In the genomic region with DNA sequence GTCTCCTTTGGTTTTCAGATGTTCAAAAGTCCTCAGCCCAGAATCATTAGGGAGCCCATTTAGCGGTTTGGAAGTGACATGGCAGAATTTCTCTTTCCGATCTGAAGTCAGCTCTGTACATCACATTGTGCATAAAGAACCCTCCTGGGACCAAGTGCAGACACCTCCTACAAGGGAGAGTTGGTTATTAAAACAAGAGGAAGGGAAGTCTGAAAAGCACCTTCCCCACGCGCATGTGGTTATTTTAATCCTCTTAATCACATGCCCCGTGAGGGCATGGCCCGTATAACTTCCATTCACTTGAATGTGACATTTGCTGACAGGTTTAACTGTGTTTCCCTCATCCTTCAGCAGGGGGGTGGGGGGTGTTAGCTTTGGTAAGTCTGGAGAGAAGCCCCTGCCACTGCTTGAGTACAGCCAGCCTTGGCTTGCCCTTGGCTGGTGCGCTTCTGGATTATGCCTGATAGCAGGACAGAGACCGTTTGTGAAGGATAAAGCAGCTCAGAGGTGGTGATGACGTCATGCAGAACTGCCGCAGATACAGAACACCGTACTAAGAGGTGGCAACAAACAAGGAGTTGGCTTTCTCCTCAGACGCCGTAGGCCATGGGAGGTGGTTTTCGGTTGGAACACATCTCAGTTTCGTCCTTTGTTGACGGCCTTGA, we compare ENCODE assay signal across 19 mouse cellular contexts. TPM values are rescaled to one million over a fixed set of nuclear protein-coding genes. Genes with fewer than 3 reads are reported as not detected.
DNase-seq lines count a peak whose midpoint lies in the region; ATAC-seq and TF ChIP-seq lines count a peak whose summit lies in the region.
"Had no signal": no experiment of that assay in that cellular context is flagged by ENCODE, and none has a peak within 500 bp of the region (broad histone marks: within the 10 kb centered on the region; RNA-seq: fewer than 3 reads in every experiment).

No protein-coding gene starts in this region.

- peak overlapping the region; percentile 22 for H3K4me2 ChIP-seq in heart, embryonic 11.5 days
- H3K4me2 ChIP-seq in CH12.LX (ENCODE audit: insufficient read depth, low read depth, poor library complexity, severe bottlenecking), result peak overlapping the region; percentile 42
- peak overlapping the region; percentile 17; the same call in 1 of the 2 replicates for H3K4me2 ChIP-seq in forebrain, embryonic 16.5 days (ENCODE audit: low read length)
- H3K4me2 ChIP-seq: lung, embryonic 14.5 days; neural tube, embryonic 12.5 days had no signal

- H3K79me2 ChIP-seq in CH12.LX (replicated peaks; ENCODE audit: control insufficient read depth, extremely low read depth, insufficient read depth, poor library complexity, severe bottlenecking), result 0 out of 2 replicates have a peak, but pooled peaks cover 2% of the 10 kb centered on the region

- no peak overlapping the region for H3K4me3 ChIP-seq in heart, embryonic 11.5 days (ENCODE audit: low read depth, low read length)
- peak overlapping the region in 2 of 3 experiments; percentile 7 to 33 for H3K4me3 ChIP-seq in CH12.LX (replicated peaks in 1 of 3; ENCODE audit: low read depth in 2 of 3, low read length in 2 of 3, poor library complexity in 1 of 3)
- no peak overlapping the region for H3K4me3 ChIP-seq in forebrain, embryonic 16.5 days (replicated peaks; ENCODE audit: low read length)
- H3K4me3 ChIP-seq in midbrain, embryonic 10.5 days, result no peak overlapping the region
- H3K4me3 ChIP-seq: erythroblast, embryonic 14.5 days; neural tube, embryonic 12.5 days had no signal

- TF ChIP-seq RAD21 in CH12.LX (IDR thresholded peaks at IDR 0.05; ENCODE audit: low read depth, low read length), result no peak; the same call in 1 of the 2 replicates

- H3K27me3 ChIP-seq in heart, embryonic 11.5 days (ENCODE audit: control insufficient read depth, insufficient read depth, low read length), result no peaks in the 10 kb centered on the region
- no peaks in the 10 kb centered on the region for H3K27me3 ChIP-seq in CH12.LX (replicated peaks)
- H3K27me3 ChIP-seq in forebrain, embryonic 16.5 days (replicated peaks; ENCODE audit: control insufficient read depth, insufficient read depth, low read length), result no peaks in the 10 kb centered on the region
- H3K27me3 ChIP-seq in midbrain, embryonic 10.5 days (ENCODE audit: low read depth, poor library complexity, severe bottlenecking), result no peaks in the 10 kb centered on the region
- H3K27me3 ChIP-seq: neural tube, embryonic 12.5 days had no signal

- intact Hi-C loops in heart, postnatal 36 days (cut with DNase I), result no loop called here

- no peaks in the 10 kb centered on the region for H3K9me3 ChIP-seq in heart, embryonic 11.5 days (replicated peaks; ENCODE audit: control insufficient read depth, low read length)
- H3K9me3 ChIP-seq in CH12.LX (replicated peaks; ENCODE audit: low read length), result no peaks in the 10 kb centered on the region
- H3K9me3 ChIP-seq in forebrain, embryonic 16.5 days (ENCODE audit: control insufficient read depth, low read length), result no peaks in the 10 kb centered on the region
- H3K9me3 ChIP-seq in midbrain, embryonic 10.5 days (replicated peaks), result no peaks in the 10 kb centered on the region
- H3K9me3 ChIP-seq: neural tube, embryonic 12.5 days had no signal

- in situ Hi-C loops in CH12.LX (cut with MboI; ENCODE audit: low pct_ligation_motif_present, low pct_unique_long_range_greater_than_20kb, low sequenced_read_pairs), result no loop called here

- 0 out of 2 replicates have a peak, but pooled peaks have one; percentile 42 for ATAC-seq in heart, embryonic 11.5 days (replicated peaks; ENCODE audit: insufficient number of reproducible peaks, low FRiP score, low TSS enrichment)
- ATAC-seq in forebrain, embryonic 16.5 days, result peak; percentile 23
- ATAC-seq: intestine, embryonic 16.5 days had no signal

- H3K4me1 ChIP-seq in heart, embryonic 11.5 days (ENCODE audit: control insufficient read depth, insufficient read depth, low read length), result 0 out of 2 replicates have a peak, but pooled peaks cover 4% of the 10 kb centered on the region
- peaks cover 25 to 70% of the 10 kb centered on the region in 2 experiments for H3K4me1 ChIP-seq in CH12.LX (ENCODE audit: control insufficient read depth in 1 of 2, insufficient read depth in 2 of 2)
- H3K4me1 ChIP-seq in forebrain, embryonic 16.5 days (replicated peaks; ENCODE audit: control insufficient read depth, insufficient read depth, low read length), result peaks cover 25% of the 10 kb centered on the region
- H3K4me1 ChIP-seq in midbrain, embryonic 10.5 days, result peaks cover 32% of the 10 kb centered on the region

- TF ChIP-seq POLR2A in CH12.LX (IDR thresholded peaks at IDR 0.05; ENCODE audit: low read depth, low read length), result no peak

- TF ChIP-seq CTCF in CH12.LX (conservative IDR thresholded peaks at IDR 0.05 in 1 of 2, IDR thresholded peaks at IDR 0.05 in 1 of 2; ENCODE audit: low read depth in 2 of 2, low read length in 2 of 2), result no peak

- H3K36me3 ChIP-seq in heart, embryonic 11.5 days (ENCODE audit: control insufficient read depth, insufficient read depth, low read length), result no peaks in the 10 kb centered on the region
- no peaks in the 10 kb centered on the region for H3K36me3 ChIP-seq in CH12.LX (replicated peaks in 1 of 2; ENCODE audit: control insufficient read depth in 1 of 2, insufficient read depth in 1 of 2, low read length in 1 of 2)
- H3K36me3 ChIP-seq in forebrain, embryonic 16.5 days (ENCODE audit: control insufficient read depth, insufficient read depth), result no peaks in the 10 kb centered on the region
- no peaks in the 10 kb centered on the region for H3K36me3 ChIP-seq in midbrain, embryonic 10.5 days
- H3K36me3 ChIP-seq: neural tube, embryonic 12.5 days had no signal

- 42% methylated on average over 16 of the region's 16 CpGs for WGBS in heart, embryonic 11.5 days (ENCODE audit: insufficient replicate concordance)
- WGBS in forebrain, embryonic 16.5 days, result 28% methylated on average over 16 of the region's 16 CpGs
- 62% methylated on average over 16 of the region's 16 CpGs for WGBS in midbrain, embryonic 10.5 days

- peak; percentile 64 for TF ChIP-seq EP300 in CH12.LX (IDR thresholded peaks at IDR 0.05; ENCODE audit: low read length)

- no peak for DNase-seq in heart, postnatal 36 days
- DNase-seq in CH12.LX (ENCODE audit: extremely low read depth), result peak; percentile 91
- DNase-seq in midbrain, embryonic 10.5 days (ENCODE audit: low spot score), result no peak
- no peak for DNase-seq in kidney, postnatal 10 days
- DNase-seq in kidney, adult 11 months, result no peak
- no peak for DNase-seq in thymus, postnatal 14 days
- DNase-seq: cerebellum, adult 11 months; kidney, postnatal 36 days; lung, embryonic 14.5 days; right cerebral cortex, postnatal 25 days; thymus, postnatal 36 days had no signal

- dilution Hi-C loops in CH12.LX (cut with MboI; ENCODE audit: extremely low pct_ligation_motif_present, extremely low pct_unique_long_range_greater_than_20kb, low sequenced_read_pairs), result no loop called here

- H3K27ac ChIP-seq in heart, embryonic 11.5 days (ENCODE audit: low read depth, low read length), result no peak overlapping the region
- peak overlapping the region; percentile 89 for H3K27ac ChIP-seq in CH12.LX (ENCODE audit: insufficient read depth, low read depth)
- H3K27ac ChIP-seq in forebrain, embryonic 16.5 days (ENCODE audit: low read length), result peak overlapping the region; percentile 83
- peak overlapping the region; percentile 59 for H3K27ac ChIP-seq in midbrain, embryonic 10.5 days (replicated peaks)
- H3K27ac ChIP-seq: neural tube, embryonic 12.5 days had no signal

- no peak overlapping the region for H3K9ac ChIP-seq in heart, embryonic 11.5 days (ENCODE audit: low read depth, low read length)
- H3K9ac ChIP-seq in CH12.LX (ENCODE audit: insufficient read depth, low read depth), result peak overlapping the region; percentile 29
- H3K9ac ChIP-seq in forebrain, embryonic 16.5 days (replicated peaks; ENCODE audit: low read depth, low read length), result 0 out of 2 replicates have a peak overlapping the region, but pooled peaks have one; percentile 23
- H3K9ac ChIP-seq: lung, embryonic 14.5 days; neural tube, embryonic 12.5 days had no signal

TF ChIP-seq in CH12.LX, 34 proteins besides CTCF, POLR2A, EP300 and RAD21 (continues in another document):
- TF ChIP-seq MXI1 (IDR thresholded peaks at IDR 0.05; ENCODE audit: low read depth, low read length) (peak; percentile 59; the same call in 1 of the 2 replicates), USF2 (conservative IDR thresholded peaks at IDR 0.05; ENCODE audit: low read depth, low read length) (0 out of 2 replicates have a peak, but pooled peaks have one; percentile 21), IRF4 (IDR thresholded peaks at IDR 0.05; ENCODE audit: low read depth, low read length) (peak; percentile 60; the same call in 1 of the 2 replicates), CHD2 (IDR thresholded peaks at IDR 0.05; ENCODE audit: low read length) (peak; percentile 31; the same call in 1 of the 2 replicates), MAFK (IDR thresholded peaks at IDR 0.05; ENCODE audit: insufficient replicate concordance, low read length) (peak; percentile 77), TCF12 (IDR thresholded peaks at IDR 0.05; ENCODE audit: low read depth, low read length) (peak; percentile 46), MAX (IDR thresholded peaks at IDR 0.05; ENCODE audit: low read length) (peak; percentile 64; the same call in 1 of the 2 replicates), ETS1 (conservative IDR thresholded peaks at IDR 0.05; ENCODE audit: low read depth, low read length) (peak; percentile 93; the same call in 1 of the 2 replicates), JUN (IDR thresholded peaks at IDR 0.05; ENCODE audit: insufficient read depth, low read depth, low read length) (peak; percentile 77), ZMIZ1 (IDR thresholded peaks at IDR 0.05; ENCODE audit: low read depth, low read length) (no peak), USF1 (IDR thresholded peaks at IDR 0.05; ENCODE audit: low read depth, low read length) (no peak), NELFE (IDR thresholded peaks at IDR 0.05; ENCODE audit: low read depth, low read length) (0 out of 2 replicates have a peak, but pooled peaks have one; percentile 6), NRF1 (IDR thresholded peaks at IDR 0.05; ENCODE audit: low read depth, low read length) (no peak), MEF2A (IDR thresholded peaks at IDR 0.05; ENCODE audit: borderline replicate concordance, low read depth, low read length) (peak; percentile 90), HCFC1 (IDR thresholded peaks at IDR 0.05; ENCODE audit: low read depth, low read length) (no peak), ELF1 (IDR thresholded peaks at IDR 0.05; ENCODE audit: low read depth, low read length) (no peak; the same call in 1 of the 2 replicates)

RNA-seq across cellular contexts. Expression of gene Pcdh8, which starts 51.5 kb away (rescaled TPM):
- polyA plus RNA-seq in heart, embryonic 11.5 days (2014; fragmentation: Nextera tagmentation; extraction: Ambion mirVana), result 0.04 and 0.11 TPM in 2 replicates
- under 1 TPM in 1 of 2 experiments, not detected in 1; 0.22 TPM for total RNA-seq in heart, postnatal 36 days (2021)
- not detected in 2 replicates for total RNA-seq in CH12.LX (2012; rRNA removed)
- total RNA-seq in CH12.LX (2014; rRNA removed), result not detected in 2 replicates
- not detected in 2 replicates for polyA plus RNA-seq in CH12.LX (2012; ENCODE audit: insufficient read length, low read depth)
- 50.5 and 56.6 TPM in 2 replicates for polyA plus RNA-seq in forebrain, embryonic 16.5 days (2015; fragmentation: Nextera tagmentation; extraction: Ambion mirVana)
- polyA plus RNA-seq in midbrain, embryonic 10.5 days (2016; fragmentation: Nextera tagmentation; extraction: Ambion mirVana), result 56.0 and 57.5 TPM in 2 replicates
- total RNA-seq: gastrocnemius, adult 8-10 months; megakaryocyte-erythroid progenitor cell, adult 5-6 weeks; MEL had no signal
- polyA plus RNA-seq: erythroblast, embryonic 14.5 days had no signal

Comparison
In these comparisons a context has a peak if more than half of its experiments do, and no peak if none do; other contexts are left out.
1. H3K4me3 ChIP-seq: peak in CH12.LX (2 of 3); none in heart, embryonic 11.5 days (single experiment), forebrain, embryonic 16.5 days (single experiment) and midbrain, embryonic 10.5 days (single experiment).
2. RNA of gene Pcdh8, which starts 51.5 kb away (polyA plus RNA-seq): 56.0 to 57.5 TPM in midbrain, embryonic 10.5 days and 50.5 to 56.6 TPM in forebrain, embryonic 16.5 days; 0.04 to 0.11 TPM in heart, embryonic 11.5 days and not detected in CH12.LX; every median in the first group is over 10 times any median in the second.
3. Peak in every context shown above with its lines, with median percentiles within 50 percentile points of each other: H3K4me2 ChIP-seq.